Mouse (Mus musculus): Measurements from ENCODE around the gene Zfp560.
"Not testable (repeated sequence)": the region's sequence is repeated elsewhere in the genome, so short reads cannot be mapped to it uniquely, and the experiment has no call there.

The Zfp560 gene

GRCm38 (mm10) chr9:20384532-20385342 is at the start of gene Zfp560:
Gene Zfp560, minus strand, starts transcription at chr9:20385177.
- DNase-seq = peak; percentile 91

DNA sequence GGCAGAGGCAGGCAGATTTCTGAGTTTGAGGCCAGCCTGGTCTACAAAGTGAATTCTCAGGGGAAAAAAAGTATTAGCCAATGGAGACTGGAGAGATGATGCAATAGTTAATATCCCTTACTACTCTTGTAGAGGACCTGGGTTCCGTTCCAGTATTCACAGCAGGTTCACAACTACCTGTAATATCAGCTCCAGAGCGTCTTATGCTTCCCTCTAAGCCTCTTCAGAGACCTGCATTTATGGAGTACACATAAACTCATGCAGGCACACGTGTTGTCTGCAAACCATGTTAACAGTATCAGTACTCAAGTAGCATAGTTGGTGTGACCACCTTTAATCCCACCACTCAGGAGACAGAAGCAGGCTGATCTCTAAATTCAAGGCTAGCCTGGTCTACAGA is 45.0 kb upstream of the Zfp560 start:
- DNase-seq = no peak

- no peak for DNase-seq
Observed at GRCm38 (mm10) chr9:20411460-20411859, 26.5 kb upstream of the Zfp560 start.

GRCm38 (mm10) chr9:20409319-20409718 is 24.3 kb upstream of the Zfp560 start:
- DNase-seq = no peak

DNA sequence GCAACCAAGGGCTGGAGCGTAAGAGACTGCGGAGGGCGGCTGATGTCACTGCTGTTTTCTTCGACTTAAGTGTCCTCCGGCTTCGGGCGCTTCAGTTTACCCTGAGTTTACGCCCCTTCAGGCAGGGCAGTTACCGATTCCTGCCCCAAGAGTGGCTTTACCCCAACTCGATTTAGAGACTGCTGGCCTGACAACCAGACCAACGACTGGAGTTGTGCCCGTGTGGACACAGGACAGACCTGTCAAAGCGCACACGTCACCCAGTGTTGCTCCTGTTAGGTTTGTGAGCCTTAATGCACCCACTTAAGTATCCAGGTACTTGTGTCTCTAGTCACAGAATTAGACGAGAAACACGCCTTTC is 346 bp upstream of the Zfp560 start:
- no peak for DNase-seq

- DNase-seq = no peak
Observed at GRCm38 (mm10) chr9:20383659-20384058, 1.3 kb downstream of the Zfp560 start.

DNA sequence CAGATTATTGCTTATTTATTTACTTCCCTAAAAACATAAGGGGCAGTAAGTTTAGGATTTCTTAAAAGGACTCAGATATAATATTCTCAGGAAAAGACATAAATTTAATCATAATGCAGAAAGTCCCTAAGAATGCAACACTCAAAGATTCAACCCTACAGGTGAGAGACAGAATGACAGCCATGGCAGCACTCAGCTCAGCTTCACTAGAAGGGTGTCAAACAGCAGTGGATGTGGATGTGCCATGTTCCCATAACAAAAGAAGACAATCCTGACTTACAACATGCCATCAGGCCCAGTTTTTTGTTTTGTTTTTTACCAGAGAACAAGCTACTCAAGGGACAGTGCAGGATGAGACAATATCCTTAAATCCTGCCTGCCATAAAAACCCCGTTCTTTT is 10.3 kb downstream of the Zfp560 start:
- DNase-seq = no peak

DNA sequence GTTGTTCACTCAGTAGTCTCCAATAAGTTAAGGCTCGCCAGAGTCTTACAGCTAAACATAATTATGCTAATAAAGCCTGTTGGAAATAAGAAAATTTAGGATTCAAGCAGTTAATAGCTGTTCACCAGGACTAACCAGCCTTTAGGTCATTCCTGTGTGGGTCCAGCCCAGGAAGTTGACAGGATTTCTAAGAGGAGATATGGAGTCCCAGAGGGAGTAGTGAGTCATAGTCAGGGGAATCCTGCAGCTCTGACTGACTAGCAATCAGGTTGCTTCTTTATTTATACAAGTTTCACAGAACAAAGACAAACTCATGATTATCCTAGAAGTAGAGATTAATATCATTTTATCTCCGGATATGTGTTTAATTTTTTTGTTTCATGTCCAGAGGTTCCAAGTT is 17.7 kb downstream of the Zfp560 start:
- DNase-seq = no peak

- DNase-seq = no peak
Observed at GRCm38 (mm10) chr9:20348501-20348900, 36.5 kb downstream of the Zfp560 start.

DNA sequence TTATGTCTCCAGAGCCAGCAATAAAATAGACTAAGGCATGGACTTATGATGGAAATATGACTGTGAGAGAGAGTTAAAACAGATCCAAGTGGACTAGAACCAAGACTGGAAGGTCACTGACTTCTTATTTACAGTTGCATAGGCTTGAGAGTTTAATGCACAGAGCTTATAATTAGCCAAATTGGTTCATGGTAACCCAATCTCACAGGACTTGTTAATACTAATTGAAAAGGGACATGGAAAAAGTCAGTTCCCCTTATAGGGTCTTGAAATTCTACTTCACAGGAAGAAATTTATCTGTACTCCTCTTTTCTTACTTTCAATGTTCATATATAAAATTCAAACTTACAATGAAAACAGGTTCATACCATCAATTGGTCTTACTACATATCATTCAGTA is 49.0 kb downstream of the Zfp560 start, which contains the start of gene Olfr18:
TSS of gene Olfr18 (minus strand) at position 101 of the 400 bp plus-strand sequence.
- DNase-seq = no peak

GRCm38 (mm10) chr9:20298232-20298631 is 86.7 kb downstream of the Zfp560 start, which contains the start of gene Olfr873:
Gene Olfr873, plus strand, starts transcription at chr9:20298532.
- DNase-seq = no peak

- DNase-seq = not testable (repeated sequence)
Observed at GRCm38 (mm10) chr9:20295562-20295961, 89.4 kb downstream of the Zfp560 start.
